Mouse (Mus musculus) mature B cell (primary cell): ENCODE results near the gene Pcyt1a.
"Not testable (repeated sequence)": the region's sequence is repeated elsewhere in the genome, so short reads cannot be mapped to it uniquely, and the experiment has no call there.

Experiments
- in situ Hi-C: fragments of 300-500 bp; cut with MboI; formaldehyde crosslinking; loops from 2 replicates; pipeline ENCODE4 v1.14.3; 2019

Pcyt1a gene

DNA sequence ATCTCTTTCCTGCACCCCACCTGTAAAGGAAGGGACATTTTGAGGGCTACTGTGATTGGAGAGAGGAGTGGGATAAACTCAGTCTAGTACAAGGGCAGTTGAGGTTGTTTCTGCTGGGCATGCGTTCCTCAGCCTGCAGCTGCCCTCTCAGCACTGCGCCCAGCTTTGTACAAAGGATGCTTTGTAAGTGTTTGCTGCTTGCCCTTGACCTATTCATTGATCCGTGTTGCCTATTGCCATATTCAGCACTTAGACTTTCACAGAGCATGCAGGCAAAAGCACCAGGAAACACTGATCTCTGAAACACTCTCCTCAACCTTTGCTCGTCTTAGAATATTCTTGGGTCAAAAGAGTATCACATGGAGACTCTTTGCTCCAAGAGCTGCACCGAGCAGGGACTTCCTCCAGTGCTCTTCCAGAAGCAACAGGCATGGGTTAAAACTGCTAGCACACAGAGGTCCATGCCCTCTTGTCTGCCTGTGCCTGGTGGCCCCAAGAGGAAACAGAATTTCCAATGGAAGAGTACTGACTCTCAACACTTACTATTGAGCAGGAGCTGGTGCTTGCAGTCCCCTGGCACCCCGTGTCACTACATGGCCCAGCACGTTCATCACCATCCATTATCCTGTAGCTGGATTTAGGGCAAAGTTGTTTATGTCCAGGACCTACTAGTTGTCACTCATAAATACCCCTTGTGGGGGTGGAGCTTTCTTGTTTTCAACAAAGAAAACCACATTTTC, 41.7 kb downstream of the Pcyt1a start:
- in situ Hi-C loops, result no loop called here

DNA sequence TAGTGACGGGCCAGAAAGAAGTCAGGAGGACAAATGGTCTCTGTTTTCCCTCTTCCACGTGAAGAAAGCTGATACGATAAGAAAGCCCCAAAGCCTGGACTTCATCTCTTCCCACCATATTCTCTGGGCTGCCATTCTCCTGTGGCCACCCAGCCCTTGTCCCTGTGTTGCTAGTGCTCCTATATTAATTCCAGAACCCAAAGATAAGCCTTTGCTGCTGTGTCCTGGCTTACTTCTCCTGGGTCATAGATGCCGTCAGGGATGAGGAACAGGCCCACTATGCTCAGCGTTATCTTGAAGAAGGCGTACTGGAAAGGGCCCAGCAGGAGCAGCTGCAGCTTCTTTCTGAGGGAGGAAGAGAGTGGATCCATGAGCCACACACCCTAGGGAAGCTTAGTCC, 46.6 kb downstream of the Pcyt1a start:
- in situ Hi-C loops, result no loop called here

DNA sequence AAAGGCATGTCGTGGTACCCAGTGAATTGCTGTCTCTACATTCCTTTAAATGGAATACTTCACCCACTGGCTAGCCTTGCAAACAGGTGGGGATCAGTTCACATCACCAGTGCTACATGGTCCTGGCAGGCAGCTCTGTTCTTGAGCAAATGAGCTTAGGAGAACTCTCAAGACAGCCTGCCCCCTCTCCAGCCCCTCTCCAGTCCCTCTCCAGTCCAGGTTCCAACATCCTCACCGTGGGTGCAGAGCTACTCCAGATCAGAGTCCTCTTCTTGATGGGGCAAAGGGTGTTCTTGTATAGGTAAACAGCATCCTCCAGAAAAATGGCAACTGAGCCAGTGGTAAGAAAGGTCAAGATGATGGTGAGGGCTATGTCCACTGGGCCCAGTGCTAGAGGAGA, 48.7 kb downstream of the Pcyt1a start:
- in situ Hi-C loops, result no loop called here

DNA sequence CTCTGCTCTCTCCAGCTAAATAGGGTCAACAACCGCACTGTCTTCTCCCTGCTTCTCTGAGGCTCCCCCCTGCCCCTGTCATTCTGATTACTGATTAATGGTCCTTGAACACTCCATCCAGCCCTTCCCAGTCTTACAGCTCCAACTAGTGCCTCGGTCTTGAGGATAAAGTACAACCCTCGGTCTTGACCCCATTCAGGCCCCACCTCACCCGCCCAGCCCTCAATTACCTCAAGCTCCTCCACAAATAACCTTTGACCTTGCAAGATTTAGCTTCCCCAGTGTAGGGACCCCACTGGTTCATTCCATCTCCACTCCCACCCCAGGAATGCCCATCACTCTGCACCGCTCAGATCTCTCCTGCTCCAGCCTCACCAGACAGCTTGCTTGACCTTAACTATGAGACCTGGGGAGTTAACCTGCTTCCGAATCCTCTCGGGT, 53.7 kb downstream of the Pcyt1a start:
- in situ Hi-C loops, result no loop called here

DNA sequence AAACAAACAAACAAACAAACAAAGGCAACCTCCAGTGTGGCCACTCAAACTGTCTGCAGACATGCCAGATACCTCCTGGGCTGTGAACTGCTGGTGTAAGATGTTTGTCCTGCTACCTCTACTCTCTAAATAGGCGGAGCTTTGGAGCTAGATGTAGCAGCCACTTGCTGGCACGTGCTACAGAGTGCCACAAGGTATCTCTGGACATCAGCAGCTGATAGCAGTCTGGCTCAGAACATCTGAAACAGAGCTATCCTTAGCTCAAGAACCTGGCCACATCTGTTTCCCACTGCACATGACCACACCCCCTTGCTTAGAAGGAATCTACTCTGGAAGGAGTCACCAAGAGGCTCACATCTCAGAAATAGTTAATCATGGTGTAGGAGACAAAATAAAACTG, 54.5 kb downstream of the Pcyt1a start:
- in situ Hi-C loops, result no loop called here

DNA sequence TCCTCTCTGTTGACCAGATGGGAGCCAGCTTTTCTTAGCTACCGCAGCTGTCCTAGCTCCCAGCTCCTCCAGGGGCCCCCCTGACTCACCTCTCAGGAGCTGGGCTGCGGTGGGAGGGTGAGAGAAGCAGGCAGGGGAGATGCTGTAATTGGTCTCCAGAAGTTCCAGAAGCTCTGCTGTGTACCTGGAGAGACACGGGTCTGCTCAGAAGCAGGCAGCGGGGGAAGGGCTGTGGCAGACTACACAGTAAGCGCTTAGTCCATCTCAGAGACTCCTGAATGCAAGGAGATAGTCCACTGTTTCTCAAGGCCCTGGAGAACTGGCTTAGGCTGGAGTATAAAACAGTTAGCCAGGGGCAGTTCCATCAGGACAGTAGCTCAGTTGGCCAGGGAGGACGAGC, 55.3 kb downstream of the Pcyt1a start:
- in situ Hi-C loops, result no loop called here

DNA sequence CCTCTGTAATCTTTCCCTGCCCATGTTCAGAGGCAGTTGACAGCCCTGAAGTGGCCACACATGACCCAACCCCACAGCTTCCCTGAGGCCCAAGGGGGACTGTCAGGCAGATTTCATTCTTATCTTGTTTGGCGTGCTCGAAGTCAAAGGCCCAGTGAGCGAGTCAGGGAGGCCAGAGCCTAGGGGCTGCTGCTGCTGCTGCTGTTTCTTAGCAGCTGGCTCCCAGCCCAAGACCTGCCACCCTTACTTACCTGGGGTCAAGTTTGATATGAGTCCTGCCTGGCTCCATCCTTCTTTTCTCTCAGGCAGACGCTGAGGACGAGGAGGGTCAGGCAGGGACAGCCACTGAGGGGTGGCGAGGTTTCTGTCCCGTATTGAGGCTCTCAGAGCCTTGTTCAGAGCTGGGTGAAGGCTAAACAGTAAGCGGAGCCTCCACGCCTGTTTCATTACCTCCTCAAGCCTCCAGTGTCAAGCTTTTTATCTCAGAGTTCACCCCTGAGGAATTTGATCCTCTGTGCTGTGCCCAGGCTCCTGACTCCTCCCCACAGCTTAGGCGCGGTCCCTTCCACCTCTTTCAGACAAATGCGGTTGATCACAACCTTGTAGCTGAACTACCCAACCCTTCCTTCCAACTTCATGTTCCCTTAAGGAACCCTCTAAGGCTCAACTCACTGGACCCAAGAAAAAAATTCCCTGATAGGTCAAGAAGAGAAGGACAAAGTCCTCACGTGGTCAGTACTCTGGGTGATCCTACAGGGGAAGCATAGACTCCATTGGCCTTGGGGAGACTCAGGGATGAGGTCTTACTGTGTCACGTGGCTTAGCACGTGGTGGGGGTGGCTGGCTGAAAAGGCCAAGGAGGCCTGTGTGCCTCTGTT, 56.8 kb downstream of the Pcyt1a start, which contains the start of gene Slc51a:
TSS of gene Slc51a (minus strand) at position 646 of the 878 bp plus-strand sequence.
- in situ Hi-C loops, result no loop called here

DNA sequence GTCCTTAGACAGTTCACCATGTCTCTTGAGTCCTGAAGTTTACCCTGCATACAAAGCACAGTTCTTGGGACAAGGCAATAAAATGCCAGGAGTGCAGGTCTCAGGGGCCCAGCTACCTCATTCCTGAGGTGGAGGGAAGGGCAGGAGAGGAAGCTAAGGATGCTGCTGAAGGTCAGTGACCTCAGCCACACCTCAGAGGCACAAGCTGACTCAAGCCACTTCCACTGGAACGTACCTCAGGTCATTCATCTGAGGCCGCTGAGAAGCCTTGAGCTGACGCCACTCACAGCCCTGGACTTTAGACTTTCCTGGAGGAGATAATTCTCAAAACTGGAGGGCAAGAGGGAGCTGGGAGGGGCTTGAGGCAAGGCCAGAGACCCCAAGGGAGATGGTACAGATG, 58.2 kb downstream of the Pcyt1a start:
- in situ Hi-C loops, result no loop called here

DNA sequence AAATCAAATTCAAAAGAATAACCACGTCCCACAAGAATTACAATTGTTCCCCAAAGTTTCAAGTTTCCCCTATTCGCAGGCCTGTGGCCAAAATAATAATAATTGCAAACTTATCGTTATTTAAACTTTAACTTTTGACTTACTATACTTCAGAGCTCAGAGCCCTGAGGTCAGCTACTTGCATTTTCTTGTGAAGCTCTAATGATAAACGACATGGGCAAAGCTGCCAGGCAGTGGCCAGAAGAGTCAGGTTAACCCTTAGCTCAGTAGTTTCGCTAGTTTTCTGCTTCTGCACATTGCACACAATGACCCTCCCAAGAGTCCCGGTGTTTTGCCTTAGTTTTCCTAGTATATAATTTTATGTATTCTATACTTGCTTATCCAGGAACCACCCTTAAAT, 63.6 kb downstream of the Pcyt1a start:
- in situ Hi-C loops, result not testable (repeated sequence)

DNA sequence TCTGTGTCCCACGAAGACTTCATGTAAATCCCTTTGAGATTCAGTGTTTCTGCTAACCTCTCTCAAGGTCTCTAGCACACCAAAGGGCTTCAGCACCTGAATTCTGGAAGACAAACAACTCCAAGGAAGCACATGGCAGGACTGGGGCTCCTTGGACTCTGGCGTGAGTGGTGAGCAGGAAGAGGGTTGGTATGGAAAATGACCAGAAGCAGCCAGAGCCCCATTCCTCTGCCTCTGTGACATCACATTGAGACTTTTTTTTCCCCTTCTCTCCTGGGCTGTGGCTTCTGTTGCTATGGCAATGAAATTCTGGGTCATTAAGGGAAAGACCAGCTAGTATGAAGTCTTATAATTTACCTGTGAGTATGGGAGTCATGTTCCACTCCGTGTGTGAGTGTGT, 65.2 kb downstream of the Pcyt1a start, which contains the start of gene Zdhhc19:
TSS of gene Zdhhc19 (plus strand) at position 301 of the 400 bp plus-strand sequence.
- in situ Hi-C loops, result no loop called here

DNA sequence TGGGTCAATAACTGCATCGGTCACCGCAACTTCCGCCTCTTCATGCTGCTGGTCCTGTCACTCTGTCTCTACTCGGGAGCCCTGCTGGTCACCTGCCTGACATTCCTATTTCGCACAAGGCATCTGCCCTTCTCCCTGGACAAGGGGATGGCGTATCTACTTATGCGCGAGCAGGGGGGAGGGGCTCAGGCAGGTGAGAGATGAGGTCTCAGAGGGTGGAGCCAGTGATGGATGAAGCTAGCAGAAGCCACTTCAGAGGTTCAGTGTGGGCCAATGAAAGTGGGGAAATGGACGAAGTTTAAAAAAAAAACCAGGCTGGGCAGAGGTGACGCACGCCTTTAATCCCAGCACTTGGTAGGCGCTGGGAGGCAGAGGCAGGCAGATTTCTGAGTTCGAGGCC, 68.3 kb downstream of the Pcyt1a start:
- in situ Hi-C loops, result no loop called here

DNA sequence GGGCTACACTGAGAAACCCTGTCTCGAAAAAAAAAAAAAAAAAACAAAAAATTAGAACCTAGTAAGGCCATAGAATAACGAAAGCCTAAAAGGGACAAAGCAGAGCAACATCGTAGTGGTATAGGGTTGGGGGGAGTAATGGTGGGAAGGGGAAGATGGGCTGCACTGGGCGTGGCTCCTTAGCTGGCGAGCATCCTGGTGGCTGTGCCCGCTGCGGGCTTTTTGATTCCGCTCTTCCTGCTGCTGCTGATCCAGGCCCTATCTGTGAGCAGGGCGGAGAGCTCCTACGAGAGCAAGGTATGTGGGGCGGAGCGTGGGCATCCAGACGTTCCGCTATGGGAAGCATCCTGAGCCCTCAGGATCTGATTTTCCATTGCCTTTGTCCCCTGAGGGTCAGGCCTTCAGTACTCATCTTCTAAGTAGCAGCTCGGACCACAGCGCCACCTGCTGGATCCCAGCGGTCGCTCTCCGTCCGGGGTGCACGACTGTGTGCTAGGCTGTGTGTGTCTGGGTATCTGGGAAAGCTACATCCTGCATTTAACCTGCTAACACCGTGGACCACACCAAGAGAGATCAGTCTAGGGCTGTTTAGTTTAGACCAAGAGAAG, 68.8 kb downstream of the Pcyt1a start:
- in situ Hi-C loops, result no loop called here

DNA sequence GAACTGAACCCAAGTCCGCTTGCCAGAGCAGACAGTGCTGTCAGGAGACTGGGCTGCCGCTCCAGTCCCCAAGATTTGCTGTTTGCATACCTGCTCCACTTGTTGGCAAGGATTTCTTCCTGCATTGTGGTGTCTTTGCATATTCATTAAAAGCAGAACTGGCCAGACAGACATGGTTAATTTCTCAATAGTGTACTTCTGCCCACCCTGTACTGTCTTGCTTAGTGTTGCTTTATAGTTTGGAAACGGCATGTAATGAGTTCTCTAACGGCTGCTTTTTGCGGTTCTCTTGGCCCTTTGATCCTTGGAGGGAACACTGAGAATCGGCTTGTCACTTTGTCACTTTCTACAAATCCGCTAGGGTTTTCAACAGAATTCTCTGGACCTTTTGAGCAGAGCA, 70.7 kb downstream of the Pcyt1a start:
- in situ Hi-C loops, result no loop called here

DNA sequence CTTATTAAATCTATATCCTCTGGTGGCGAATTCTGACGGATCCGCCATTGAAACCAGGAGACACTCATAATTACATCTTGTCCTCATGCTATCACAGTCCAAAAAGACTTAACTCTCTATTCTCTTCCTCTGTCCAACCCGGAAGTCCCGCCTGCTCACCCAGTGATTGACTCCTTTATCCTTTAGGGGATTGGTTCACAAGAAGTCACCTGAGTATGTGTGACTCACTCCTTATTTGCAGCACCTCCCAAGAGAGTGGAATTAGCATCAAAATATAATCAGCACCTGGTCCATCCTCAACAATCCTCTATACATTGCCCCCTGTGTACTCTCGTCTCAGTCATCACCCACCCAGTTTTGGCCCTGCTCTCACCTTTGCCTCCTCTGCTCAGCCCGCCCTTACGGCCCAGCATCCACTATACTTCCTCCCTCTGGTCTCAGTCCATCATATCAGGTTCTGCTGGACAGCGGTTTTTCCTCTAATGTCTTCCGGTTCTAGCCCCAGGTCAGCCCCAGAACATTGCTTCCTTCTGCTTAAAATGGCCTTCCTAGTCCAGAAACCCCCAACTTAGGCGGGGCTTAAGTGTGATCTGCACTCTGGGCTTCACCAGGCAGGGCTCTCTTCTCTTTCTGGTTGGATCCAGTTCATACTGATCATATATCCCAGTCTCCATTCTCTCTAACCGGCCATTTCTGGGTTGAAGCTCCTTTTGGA, 72.1 kb downstream of the Pcyt1a start:
- in situ Hi-C loops, result no loop called here

DNA sequence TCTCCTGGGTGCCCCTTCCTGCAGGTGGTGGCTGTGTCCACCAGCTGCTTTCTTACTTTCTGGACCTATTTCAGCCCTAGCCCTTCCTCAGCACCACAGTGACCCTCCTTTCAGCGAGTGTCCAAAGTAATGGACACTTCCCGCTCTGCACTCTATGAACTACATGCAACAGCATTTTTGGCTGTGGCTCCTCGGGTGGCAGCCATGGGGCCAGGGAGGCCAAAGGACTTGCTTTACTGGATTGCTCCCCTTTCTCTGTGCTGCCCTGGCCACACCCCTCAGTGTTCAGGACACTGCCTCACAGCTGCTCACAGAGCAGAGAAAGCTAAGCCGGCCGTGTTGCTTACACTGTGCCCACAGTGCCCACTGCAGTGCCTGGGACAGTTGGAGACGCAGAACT, 72.9 kb downstream of the Pcyt1a start:
- in situ Hi-C loops, result no loop called here

DNA sequence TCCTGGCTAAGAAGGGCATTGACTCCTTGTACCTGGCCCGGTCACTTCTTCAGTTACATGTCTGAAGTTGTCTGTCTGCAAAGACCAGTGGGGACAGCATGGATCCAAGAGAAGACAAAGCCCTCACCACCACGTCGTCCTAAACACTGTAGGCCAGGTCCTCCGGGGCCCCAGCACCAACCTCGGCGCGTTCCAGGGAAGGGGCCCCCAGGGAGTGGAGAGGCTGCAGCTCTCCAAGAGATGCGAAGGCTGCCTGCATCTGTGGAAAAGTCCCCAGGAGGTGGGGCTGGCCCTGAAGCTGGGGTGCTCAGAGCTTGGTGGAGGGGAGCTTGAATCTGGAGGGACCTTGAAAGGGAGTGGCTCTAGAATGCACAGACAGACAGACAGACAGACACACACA, 75.6 kb downstream of the Pcyt1a start:
- in situ Hi-C loops, result no loop called here

DNA sequence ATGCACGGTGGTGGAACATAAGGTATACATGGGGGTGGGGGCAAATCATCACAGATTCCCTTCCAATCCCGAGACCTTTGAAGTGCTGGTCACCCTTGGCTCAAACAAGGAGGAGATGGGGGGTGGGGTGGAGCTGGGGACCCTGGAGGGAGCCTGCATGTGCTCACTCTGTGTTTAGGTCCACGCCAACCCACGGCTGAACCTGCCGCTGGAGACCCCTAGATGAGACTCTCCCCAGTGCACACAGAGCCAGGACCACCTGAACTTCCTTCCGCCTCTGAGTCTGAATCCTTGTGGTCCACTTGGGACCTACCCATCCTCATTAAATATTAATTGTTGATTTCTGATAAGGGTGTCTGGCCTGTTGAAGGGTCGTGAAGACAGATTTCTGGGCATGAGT, 76.1 kb downstream of the Pcyt1a start:
- in situ Hi-C loops, result no loop called here

DNA sequence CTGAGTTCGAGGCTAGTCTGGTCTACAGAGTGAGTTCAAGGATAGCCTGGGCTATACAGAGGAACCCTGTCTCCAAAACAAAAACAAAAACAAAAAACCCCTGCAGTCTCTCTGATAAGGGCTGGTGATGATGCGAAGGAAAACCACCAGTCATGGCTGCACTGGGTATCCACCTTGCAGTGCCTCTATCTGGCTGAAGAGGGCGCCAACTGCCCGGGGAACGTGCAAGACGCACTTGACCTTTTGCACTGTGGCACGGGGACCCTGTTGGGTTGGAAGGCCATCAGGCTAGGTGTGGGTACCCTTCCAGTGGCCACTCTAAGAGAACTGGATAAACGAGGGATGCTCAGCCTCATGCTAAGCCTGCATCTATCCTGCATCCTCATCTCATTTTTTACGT, 76.7 kb downstream of the Pcyt1a start:
- in situ Hi-C loops, result no loop called here

DNA sequence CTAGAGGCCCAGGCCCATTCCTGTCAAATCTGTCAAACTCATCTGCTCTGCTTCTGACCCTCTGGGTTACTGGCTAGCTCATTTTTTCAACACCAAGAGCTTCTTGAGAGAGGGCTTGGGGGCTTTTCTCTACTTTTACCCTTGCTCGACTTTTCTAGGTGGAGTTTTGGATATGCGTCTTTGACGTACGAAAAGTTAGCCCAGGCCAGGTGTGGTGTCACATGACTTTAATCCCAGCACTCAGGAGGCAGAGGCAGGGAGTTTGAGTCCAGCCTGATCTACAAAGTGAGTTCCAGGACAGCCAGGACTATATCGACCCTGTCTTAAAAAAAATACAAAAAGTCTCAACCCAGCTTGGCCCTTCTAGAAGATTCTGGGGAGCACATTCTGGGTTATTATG, 77.3 kb downstream of the Pcyt1a start:
- in situ Hi-C loops, result no loop called here

DNA sequence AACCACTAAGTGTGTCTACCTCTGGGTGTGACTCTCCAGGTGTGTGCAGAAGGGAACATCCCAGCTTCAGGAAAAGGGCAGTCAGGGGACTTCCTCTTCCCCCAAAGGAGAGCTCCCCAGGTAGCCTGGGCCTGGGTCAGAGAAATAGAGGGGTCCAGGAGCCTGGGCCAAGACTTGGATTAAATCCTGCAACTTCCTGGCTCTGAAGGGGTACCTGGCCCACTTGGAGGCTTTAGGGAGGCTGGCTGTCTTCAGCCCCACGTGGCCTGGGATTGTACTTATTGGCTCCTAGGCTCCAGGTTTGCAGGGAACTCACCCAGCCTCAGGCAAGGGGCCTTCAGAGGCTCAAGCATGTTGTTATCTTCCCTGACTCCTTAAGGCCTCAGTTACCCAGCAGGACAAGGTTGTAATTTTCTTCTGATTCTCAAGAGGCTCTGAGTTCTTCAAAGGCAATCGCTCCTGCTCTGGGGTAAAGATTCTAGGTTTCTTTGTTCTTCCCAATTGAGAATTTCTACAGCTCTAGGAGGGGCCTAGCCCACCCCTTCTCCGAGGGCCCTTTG, 77.9 kb downstream of the Pcyt1a start:
- in situ Hi-C loops, result no loop called here

DNA sequence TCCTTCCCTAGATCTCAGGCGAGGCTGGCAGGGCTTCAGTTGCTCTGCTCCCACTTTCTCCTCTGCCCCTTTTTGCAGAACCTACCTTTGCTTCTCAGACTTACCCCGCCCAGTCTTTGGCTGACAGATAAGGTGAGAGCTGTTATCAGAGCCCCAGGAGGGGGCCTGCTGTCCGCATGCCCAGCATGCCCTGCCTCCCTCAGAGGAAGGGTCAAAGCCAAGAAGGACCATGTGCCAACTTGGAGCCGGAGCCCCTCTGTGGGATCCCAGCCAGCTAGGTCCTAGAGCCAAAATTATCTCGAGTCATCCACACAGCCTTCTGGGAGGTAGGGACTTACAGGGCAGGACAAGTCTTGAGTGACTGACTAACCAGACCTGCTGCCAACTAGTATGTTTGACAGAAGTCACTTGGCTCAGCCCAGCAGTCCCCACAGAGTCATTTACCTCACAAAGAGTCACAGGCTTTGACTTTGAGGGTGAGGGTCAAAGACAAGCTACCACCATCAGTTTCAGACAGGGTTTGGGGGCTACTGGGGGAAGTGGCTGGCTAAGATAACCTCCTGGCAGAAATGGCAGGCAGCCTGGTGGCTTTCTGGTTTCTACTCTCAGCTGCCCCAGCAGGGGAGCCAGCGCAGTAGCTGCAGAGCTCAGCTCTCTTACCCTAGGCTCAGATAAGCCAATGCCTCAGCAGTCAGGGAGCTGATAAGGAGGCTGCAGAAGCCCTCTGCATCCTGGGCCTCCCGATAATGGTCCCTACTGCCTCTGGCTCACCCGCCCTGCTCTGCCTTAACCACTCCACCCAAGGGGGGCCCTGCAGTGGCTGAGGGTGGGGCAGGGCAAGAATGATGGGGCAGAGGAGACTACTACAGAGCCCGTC, 78.6 kb downstream of the Pcyt1a start:
- in situ Hi-C loops, result no loop called here
